Mouse (Mus musculus) heart, postnatal 0 days (tissue): ENCODE measurements around the gene Tmem150b. TPM values are rescaled to one million over a fixed set of nuclear protein-coding genes. Genes with fewer than 3 reads are reported as not detected.

ENCODE experiments used
- ATAC-seq: fragments of 200-750 bp; cut with Nextera tagmentation; 2 replicates; pipeline ENCODE4 v1.8.0; 2017; ENCODE audit warnings: low read depth, moderate number of reproducible peaks, moderate library complexity; ENCODE audit not compliant: insufficient read depth
- DNase-seq: peaks from one replicate; pipeline ENCODE4 v3.0.0-alpha.2; 2016; ENCODE audit warnings: low spot score
- H3K27ac ChIP-seq: fragments of 300-500 bp; sonication (generic); 2 replicates; pipeline ENCODE4 v1.5.1; 2014; ENCODE audit warnings: low read depth, mild to moderate bottlenecking
- H3K27me3 ChIP-seq: fragments of 300-500 bp; sonication (generic); 2 replicates; pipeline ENCODE4 v1.6.1; 2014; ENCODE audit warnings: low read length, mixed read lengths; ENCODE audit not compliant: control insufficient read depth, insufficient read depth
- H3K36me3 ChIP-seq: fragments of 300-500 bp; sonication (generic); replicated peaks from 2 replicates; pipeline ENCODE4 v1.6.1; 2014; ENCODE audit warnings: low read length, mixed read lengths; ENCODE audit not compliant: control insufficient read depth, insufficient read depth
- H3K4me1 ChIP-seq: fragments of 300-500 bp; sonication (generic); 2 replicates; pipeline ENCODE4 v1.6.1; 2014; ENCODE audit warnings: antibody characterized with exemption; ENCODE audit not compliant: control insufficient read depth, insufficient read depth
- H3K4me2 ChIP-seq: fragments of 300-500 bp; sonication (generic); 2 replicates; pipeline ENCODE4 v1.6.1; 2014; ENCODE audit warnings: low read depth, mild to moderate bottlenecking, low read length, moderate library complexity
- H3K4me3 ChIP-seq: fragments of 300-500 bp; sonication (generic); 2 replicates; pipeline ENCODE4 v1.5.1; 2014; ENCODE audit warnings: low read depth, low read length
- H3K9ac ChIP-seq: fragments of 300-500 bp; sonication (generic); replicated peaks from 2 replicates; pipeline ENCODE4 v1.6.1; 2014; ENCODE audit warnings: low read depth, low read length, mixed read lengths
- H3K9me3 ChIP-seq: fragments of 300-500 bp; sonication (generic); replicated peaks from 2 replicates; pipeline ENCODE4 v1.6.1; 2016; ENCODE audit warnings: low read length; ENCODE audit not compliant: control insufficient read depth
- CTCF ChIP-seq: IDR thresholded peaks from 2 replicates; pipeline ENCODE4 v1.5.1; 2016; ENCODE audit warnings: antibody characterized with exemption, control low read depth, low read depth
- EP300 ChIP-seq: IDR thresholded peaks from 2 replicates; pipeline ENCODE4 v1.6.1; 2016; ENCODE audit warnings: antibody characterized with exemption, low read depth
- WGBS: fragments of 180-500 bp; shearing (Covaris S2); extraction: QIAGEN DNeasy Blood & Tissue Kit; methylation state at CpG from one replicate; pipeline ENCODE4 v1.1.7; 2014; 5-methylcytosine and 5-hydroxymethylcytosine counted together
- polyA plus RNA-seq: library from polyadenylated mRNA; unstranded; fragments of >200 nt; fragmentation: Nextera tagmentation; extraction: Ambion mirVana; gene quantifications from 2 replicates; pipeline ENCODE4 v1.2.1, GENCODE M21; 2015
- total RNA-seq: library from RNA; depleted of rRNA; stranded (reverse); fragments of >200 nt; gene quantifications from 2 replicates; pipeline ENCODE4 v1.2.3, GENCODE M21; 2014; ENCODE audit warnings: low replicate concordance; rRNA removed

The Tmem150b gene
- total and polyA plus RNA-seq, 2 experiments from 2014 or later = not detected

GRCm38 (mm10) chr7:4663179-4663578 is 61.9 kb downstream of the Tmem150b start:
- Histone ChIP-seq H3K4me2 (no peak overlapping the region), H3K4me1 (peaks cover 5% of the 10 kb centered on the region; the same call in 1 of the 2 replicates), H3K9ac (no peak overlapping the region), H3K4me3 (no peak overlapping the region), H3K27ac (no peak overlapping the region), H3K9me3 (no peaks in the 10 kb centered on the region), H3K27me3 (no peaks in the 10 kb centered on the region), H3K36me3 (peaks cover 35% of the 10 kb centered on the region)
- no peak for DNase-seq
- ATAC-seq = no peak
- whole genome bisulfite sequencing = 72% methylated on average over 8 of the region's 8 CpGs
- TF ChIP-seq CTCF (no peak), EP300 (no peak)

- peaks cover 33% of the 10 kb centered on the region for H3K4me1 ChIP-seq
- ATAC-seq (no peak), DNase-seq (no peak)
- H3K27me3 ChIP-seq = no peaks in the 10 kb centered on the region
- no peak overlapping the region; the same call in 1 of the 2 replicates for H3K9ac ChIP-seq
- peak overlapping the region; percentile 91 for H3K4me2 ChIP-seq
- H3K27ac ChIP-seq = peak overlapping the region; percentile 88
- TF ChIP-seq CTCF (no peak), EP300 (no peak)
- no peak overlapping the region for H3K4me3 ChIP-seq
- peaks cover 23% of the 10 kb centered on the region for H3K36me3 ChIP-seq
- H3K9me3 ChIP-seq = no peaks in the 10 kb centered on the region
- 64% methylated on average over 3 of the region's 3 CpGs for WGBS
These were observed 65.1 kb downstream of the Tmem150b start for GRCm38 (mm10) chr7:4659911-4660443.

- Histone ChIP-seq H3K9ac (peak within 1 kb of the TSS; percentile 91), H3K4me2 (peak within 1 kb of the TSS; percentile 91), H3K27ac (peak within 1 kb of the TSS; percentile 88), H3K9me3 (no peaks in the 10 kb centered on the region), H3K36me3 (peaks cover 17% of the 10 kb centered on the region), H3K27me3 (no peaks in the 10 kb centered on the region), H3K4me3 (peak within 1 kb of the TSS; percentile 74), H3K4me1 (peaks cover 42% of the 10 kb centered on the region)
- TF ChIP-seq EP300 (peak; percentile 31), CTCF (peak; percentile 56)
- under 1% methylated on average over 54 of the region's 54 CpGs for WGBS
- DNase-seq (peak; percentile 97), ATAC-seq (peak; percentile 97)
These were observed 66.0 kb downstream of the Tmem150b start, which contains the start of gene Ppp6r1 for GRCm38 (mm10) chr7:4658912-4659551. Gene Ppp6r1 (minus strand): TSS chr7:4659019.

- Histone ChIP-seq H3K9me3 (no peaks in the 10 kb centered on the region), H3K27me3 (no peaks in the 10 kb centered on the region), H3K4me1 (peaks cover 42% of the 10 kb centered on the region), H3K27ac (peak overlapping the region; percentile 88), H3K36me3 (peaks cover 14% of the 10 kb centered on the region), H3K9ac (peak overlapping the region; percentile 91), H3K4me2 (peak overlapping the region; percentile 91), H3K4me3 (peak overlapping the region; percentile 74)
- TF ChIP-seq CTCF = no peak
- TF ChIP-seq EP300 = peak; percentile 8; the same call in 1 of the 2 replicates
- peak; percentile 45 for ATAC-seq
- DNase-seq = peak; percentile 27
- 1% methylated on average over 48 of the region's 78 CpGs for WGBS
These were observed 66.7 kb downstream of the Tmem150b start for GRCm38 (mm10) chr7:4658128-4658907.

GRCm38 (mm10) chr7:4657521-4658127 is 67.4 kb downstream of the Tmem150b start:
- ATAC-seq (no peak), DNase-seq (no peak)
- Histone ChIP-seq H3K4me2 (peak overlapping the region; percentile 91), H3K9me3 (no peaks in the 10 kb centered on the region), H3K36me3 (peaks cover 18% of the 10 kb centered on the region; the same call in 1 of the 2 replicates), H3K27ac (peak overlapping the region; percentile 88), H3K9ac (peak overlapping the region; percentile 91), H3K4me1 (peaks cover 42% of the 10 kb centered on the region), H3K27me3 (no peaks in the 10 kb centered on the region), H3K4me3 (peak overlapping the region; percentile 74)
- TF ChIP-seq EP300 = no peak
- no peak for TF ChIP-seq CTCF
- WGBS = 26% methylated on average over 9 of the region's 9 CpGs

Other genes with a start within 250 kb of the Tmem150b start
- 89.1 and 105 TPM in 2 replicates for gene Ppp1r12c, start 223.6 kb downstream of the Tmem150b start, total RNA-seq
- 22.5 and 24.2 TPM in 2 replicates for gene Ppp1r12c, start 223.6 kb downstream of the Tmem150b start, polyA plus RNA-seq
- 27.4 and 28.3 TPM in 2 replicates for gene Tnnt1, start 208.9 kb downstream of the Tmem150b start, total RNA-seq
- gene Tnnt1, start 208.9 kb downstream of the Tmem150b start, polyA plus RNA-seq = 93.7 and 106 TPM in 2 replicates
- gene Tnni3, start 201.0 kb downstream of the Tmem150b start, total RNA-seq = 4,764 and 5,473 TPM in 2 replicates
- gene Tnni3, start 201.0 kb downstream of the Tmem150b start, polyA plus RNA-seq = 8,811 and 8,917 TPM in 2 replicates
- gene Dnaaf3, start 192.8 kb downstream of the Tmem150b start, total RNA-seq = 0.11 and 2.6 TPM in 2 replicates
- 0.60 and 0.63 TPM in 2 replicates for gene Dnaaf3, start 192.8 kb downstream of the Tmem150b start, polyA plus RNA-seq
- 0.23 and 1.4 TPM in 2 replicates for gene Syt5, start 177.7 kb downstream of the Tmem150b start, total RNA-seq
- 0.70 and 0.92 TPM in 2 replicates for gene Syt5, start 177.7 kb downstream of the Tmem150b start, polyA plus RNA-seq
- not detected in 2 replicates for gene Ptprh, start 121.2 kb downstream of the Tmem150b start, total RNA-seq
- not detected in 2 replicates for gene Ptprh, start 121.2 kb downstream of the Tmem150b start, polyA plus RNA-seq
- 4.8 and 11.5 TPM in 2 replicates for gene Tmem86b, start 93.8 kb downstream of the Tmem150b start, total RNA-seq
- gene Tmem86b, start 93.8 kb downstream of the Tmem150b start, polyA plus RNA-seq = 0.33 and 0.82 TPM in 2 replicates
- gene Ppp6r1, start 66.2 kb downstream of the Tmem150b start, total RNA-seq = 101 and 146 TPM in 2 replicates
- 4.9 and 5.7 TPM in 2 replicates for gene Ppp6r1, start 66.2 kb downstream of the Tmem150b start, polyA plus RNA-seq
- 138 and 156 TPM in 2 replicates for gene Hspbp1, start 40.2 kb downstream of the Tmem150b start, total RNA-seq
- gene Hspbp1, start 40.2 kb downstream of the Tmem150b start, polyA plus RNA-seq = 69.8 and 72.9 TPM in 2 replicates
- 7.1 and 10.9 TPM in 2 replicates for gene Brsk1, start 34.6 kb downstream of the Tmem150b start, total RNA-seq
- 0.22 and 0.36 TPM in 2 replicates for gene Brsk1, start 34.6 kb downstream of the Tmem150b start, polyA plus RNA-seq
- 59.1 and 62.9 TPM in 2 replicates for gene Kmt5c, start 14.9 kb upstream of the Tmem150b start, total RNA-seq
- gene Kmt5c, start 14.9 kb upstream of the Tmem150b start, polyA plus RNA-seq = 38.3 and 42.9 TPM in 2 replicates
- gene Cox6b2, start 27.8 kb upstream of the Tmem150b start, total RNA-seq = 20.8 TPM in 1 of 2 replicates, not detected in the other
- gene Cox6b2, start 27.8 kb upstream of the Tmem150b start, polyA plus RNA-seq = 27.1 and 27.8 TPM in 2 replicates
- not detected in 2 replicates for gene Fam71e2, start 46.1 kb upstream of the Tmem150b start, total RNA-seq
- gene Fam71e2, start 46.1 kb upstream of the Tmem150b start, polyA plus RNA-seq = not detected in 2 replicates
- not detected in 2 replicates for gene Il11, start 57.6 kb upstream of the Tmem150b start, total RNA-seq
- gene Il11, start 57.6 kb upstream of the Tmem150b start, polyA plus RNA-seq = not detected in 2 replicates
- gene Tmem190, start 57.7 kb upstream of the Tmem150b start, total RNA-seq = not detected in 2 replicates
- gene Tmem190, start 57.7 kb upstream of the Tmem150b start, polyA plus RNA-seq = not detected in 2 replicates
- 2.2 and 21.0 TPM in 2 replicates for gene Tmem238, start 64.4 kb upstream of the Tmem150b start, total RNA-seq
- 8.0 and 8.6 TPM in 2 replicates for gene Tmem238, start 64.4 kb upstream of the Tmem150b start, polyA plus RNA-seq
- gene Rpl28, start 67.6 kb upstream of the Tmem150b start, total RNA-seq = 141 and 173 TPM in 2 replicates
- 259 and 269 TPM in 2 replicates for gene Rpl28, start 67.6 kb upstream of the Tmem150b start, polyA plus RNA-seq
- 440 and 486 TPM in 2 replicates for gene Ube2s, start 87.3 kb upstream of the Tmem150b start, total RNA-seq
- 156 and 174 TPM in 2 replicates for gene Ube2s, start 87.3 kb upstream of the Tmem150b start, polyA plus RNA-seq
- gene Shisa7, start 119.4 kb upstream of the Tmem150b start, total RNA-seq = 0.23 TPM in 1 of 2 replicates, not detected in the other
- not detected in 2 replicates for gene Shisa7, start 119.4 kb upstream of the Tmem150b start, polyA plus RNA-seq
- gene Isoc2b, start 145.0 kb upstream of the Tmem150b start, total RNA-seq = 1.4 and 20.0 TPM in 2 replicates
- gene Isoc2b, start 145.0 kb upstream of the Tmem150b start, polyA plus RNA-seq = 4.5 and 6.5 TPM in 2 replicates
- 15.2 and 25.6 TPM in 2 replicates for gene Isoc2a, start 151.9 kb upstream of the Tmem150b start, total RNA-seq
- 1.4 and 1.6 TPM in 2 replicates for gene Isoc2a, start 151.9 kb upstream of the Tmem150b start, polyA plus RNA-seq
- gene Gm36210, start 181.3 kb upstream of the Tmem150b start, total RNA-seq = 0.88 TPM in 1 of 2 replicates, not detected in the other
- 0.08 and 0.12 TPM in 2 replicates for gene Gm36210, start 181.3 kb upstream of the Tmem150b start, polyA plus RNA-seq
- 8.9 and 13.1 TPM in 2 replicates for gene Zfp628, start 190.0 kb upstream of the Tmem150b start, total RNA-seq
- 1.7 and 1.9 TPM in 2 replicates for gene Zfp628, start 190.0 kb upstream of the Tmem150b start, polyA plus RNA-seq
- gene Nat14, start 196.8 kb upstream of the Tmem150b start, total RNA-seq = 2.0 and 4.2 TPM in 2 replicates
- gene Nat14, start 196.8 kb upstream of the Tmem150b start, polyA plus RNA-seq = 2.8 and 3.6 TPM in 2 replicates
- gene Ssc5d, start 200.5 kb upstream of the Tmem150b start, total RNA-seq = 3.5 and 5.0 TPM in 2 replicates
- 1.1 and 1.2 TPM in 2 replicates for gene Ssc5d, start 200.5 kb upstream of the Tmem150b start, polyA plus RNA-seq
- 16.4 and 19.9 TPM in 2 replicates for gene Sbk2, start 239.2 kb upstream of the Tmem150b start, total RNA-seq
- gene Sbk2, start 239.2 kb upstream of the Tmem150b start, polyA plus RNA-seq = 22.0 and 24.3 TPM in 2 replicates
- 3.2 and 3.9 TPM in 2 replicates for gene Sbk3, start 245.9 kb upstream of the Tmem150b start, total RNA-seq
- gene Sbk3, start 245.9 kb upstream of the Tmem150b start, polyA plus RNA-seq = 2.7 and 4.1 TPM in 2 replicates